Mouse (Mus musculus): ENCODE data around the gene Btbd35f4. TPM values are rescaled to one million over a fixed set of nuclear protein-coding genes. Genes with fewer than 3 reads are reported as not detected.
"Not testable (repeated sequence)": the region's sequence is repeated elsewhere in the genome, so short reads cannot be mapped to it uniquely, and the experiment has no call there.

Gene Btbd35f4
- polyA plus RNA-seq (2012; rRNA removed), result not detected in 2 replicates

GRCm38 (mm10) chrX:4800196-4800595, at the start of gene Btbd35f4:
Gene Btbd35f4, plus strand, starts transcription at chrX:4800496.
- not testable (repeated sequence) for DNase-seq; H3K27me3 ChIP-seq (ENCODE audit: control insufficient read depth, insufficient read depth, low read length); H3K36me3 ChIP-seq (ENCODE audit: control insufficient read depth, insufficient read depth, low read length); H3K4me3 ChIP-seq (ENCODE audit: control insufficient read depth, insufficient read depth, low read length); H3K4me1 ChIP-seq (replicated peaks; ENCODE audit: control insufficient read depth, insufficient read depth, low read length); H3K27ac ChIP-seq (ENCODE audit: control insufficient read depth, insufficient read depth, low read length)
- no CpG with 5 or more reads among the region's 4 CpGs for WGBS

GRCm38 (mm10) chrX:4840016-4840415, 39.7 kb downstream of the Btbd35f4 start:
- H3K27me3 ChIP-seq (ENCODE audit: control insufficient read depth, insufficient read depth, low read length); H3K36me3 ChIP-seq (ENCODE audit: control insufficient read depth, insufficient read depth, low read length); DNase-seq; H3K4me1 ChIP-seq (replicated peaks; ENCODE audit: control insufficient read depth, insufficient read depth, low read length); H3K27ac ChIP-seq (ENCODE audit: control insufficient read depth, insufficient read depth, low read length); H3K4me3 ChIP-seq (ENCODE audit: control insufficient read depth, insufficient read depth, low read length): not testable (repeated sequence)
- no CpG with 5 or more reads among the region's 1 CpGs for WGBS

Other genes with a start within 250 kb of the Btbd35f4 start
- not detected in 2 replicates for gene Btbd35f27, start 151.6 kb downstream of the Btbd35f4 start, polyA plus RNA-seq (2012; rRNA removed)